Mouse (Mus musculus): ENCODE data around the gene 3110001I22Rik.

3110001I22Rik gene

GRCm38 (mm10) chr16:13716821-13717553 lies 45.3 kb downstream of the 3110001I22Rik start:
- DNase-seq (ENCODE audit: low read depth, low spot score) = no peak

- no peak for DNase-seq (ENCODE audit: low read depth, low spot score)
Observed at GRCm38 (mm10) chr16:13722937-13723336, 51.2 kb downstream of the 3110001I22Rik start.

GRCm38 (mm10) chr16:13727811-13728335 lies 56.1 kb downstream of the 3110001I22Rik start:
- no peak for DNase-seq (ENCODE audit: low read depth, low spot score)
